Mouse (Mus musculus): ENCODE data around the gene Ehhadh. TPM values are rescaled to one million over a fixed set of nuclear protein-coding genes. Genes with fewer than 3 reads are reported as not detected.

Ehhadh gene
- total RNA-seq, 2 experiments from 2014 or later: 35.8 to 59.4 TPM

DNA sequence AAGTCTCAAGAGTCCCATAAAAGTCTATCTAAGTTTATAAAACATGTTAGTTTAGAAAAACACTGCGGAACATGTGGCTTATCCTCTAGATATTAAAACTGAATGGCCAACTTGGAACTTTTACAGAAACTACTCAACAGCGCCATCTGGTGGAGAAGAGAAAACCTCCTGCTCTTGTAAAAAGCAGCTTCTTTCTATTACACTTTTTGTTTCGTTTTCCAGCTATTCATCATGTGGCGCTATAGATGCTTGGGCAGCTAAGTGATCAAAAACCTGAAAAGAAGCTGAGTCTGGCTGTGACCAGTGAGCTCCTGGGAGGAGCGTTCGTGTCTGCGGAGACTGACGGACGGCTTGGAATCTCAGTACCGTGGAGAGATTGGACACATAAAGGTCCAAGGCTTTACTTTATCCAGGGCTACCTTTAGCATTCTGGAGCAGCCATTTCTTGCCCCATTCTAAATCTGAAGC lies 59.7 kb downstream of the Ehhadh start:
- peak; percentile 66 to 79 for DNase-seq

DNA sequence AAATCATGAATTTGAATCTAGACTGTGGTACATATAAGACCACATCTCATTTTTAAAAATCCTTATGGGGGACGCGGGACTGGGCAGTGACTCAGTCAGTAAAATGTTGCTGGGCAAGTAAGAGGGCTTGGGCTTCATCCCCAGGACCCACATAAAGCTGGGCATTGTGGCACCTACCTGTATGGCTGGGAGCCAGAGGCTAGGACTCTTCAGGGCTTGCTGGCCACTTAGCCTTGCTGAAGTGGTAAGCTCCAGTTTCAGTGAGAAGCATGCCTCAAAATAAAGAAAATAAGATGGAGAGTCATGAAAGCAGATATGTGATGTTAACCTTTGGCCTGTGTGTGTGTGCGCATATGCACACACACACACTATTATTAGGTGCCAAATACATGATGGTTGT lies 60.2 kb downstream of the Ehhadh start:
- no peak for DNase-seq

DNA sequence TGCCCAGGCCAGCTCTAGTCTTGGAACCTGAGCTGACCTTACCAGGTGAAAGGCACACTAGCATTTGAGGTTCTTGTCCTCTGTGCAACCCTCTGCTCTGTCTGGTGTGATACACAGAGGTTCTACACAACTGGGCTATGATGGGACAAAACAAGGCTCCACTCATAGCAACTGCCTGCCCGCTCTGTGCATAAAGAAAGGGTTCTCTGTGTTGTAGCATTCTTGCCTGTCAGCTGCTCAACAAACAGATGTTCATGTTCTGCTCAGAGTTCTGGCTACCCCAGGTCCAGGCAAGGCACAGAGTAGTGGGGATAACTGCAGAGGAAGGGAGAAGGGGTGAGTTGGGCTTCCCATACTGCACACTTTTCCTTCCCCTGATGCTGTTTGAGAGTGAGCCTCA lies 63.3 kb downstream of the Ehhadh start:
- no peak for DNase-seq

DNA sequence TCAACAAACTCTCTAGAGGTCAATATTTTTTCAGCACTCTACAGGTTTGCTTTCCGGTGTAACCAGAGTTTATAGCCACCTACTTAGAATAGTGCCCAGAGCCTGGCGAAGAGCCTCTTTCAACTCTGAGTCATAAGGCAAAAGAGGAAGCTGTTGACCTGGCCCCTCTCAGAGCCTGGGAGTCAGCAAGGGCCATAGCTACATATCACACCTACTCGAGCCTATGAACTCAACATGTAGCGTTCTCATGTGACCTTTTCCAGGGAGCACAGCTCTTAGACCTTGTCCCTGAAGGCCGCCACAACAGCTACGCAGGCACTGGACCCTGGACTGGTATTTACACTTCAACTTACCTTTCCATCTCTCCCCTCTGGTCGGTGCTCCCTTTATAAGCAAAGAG lies 67.8 kb downstream of the Ehhadh start:
- DNase-seq: no peak

- DNase-seq: no peak
These were observed 73.1 kb downstream of the Ehhadh start for GRCm38 (mm10) chr16:21714516-21714915.

Other genes starting within 250 kb of the Ehhadh start
- 10 to 100 TPM; 18.0 to 19.5 TPM for gene 2510009E07Rik, start 93.1 kb downstream of the Ehhadh start, total RNA-seq (2021)
- 1 to 10 TPM in 1 of 2 experiments, under 1 TPM in 1; 0.82 to 1.1 TPM for gene Map3k13, start 6.5 kb upstream of the Ehhadh start, total RNA-seq (2021)
- 10 to 100 TPM; 17.3 to 19.9 TPM for gene Tmem41a, start 159.7 kb upstream of the Ehhadh start, total RNA-seq (2021)
- under 1 TPM in 1 of 2 experiments, not detected in 1; 0.23 TPM for gene Liph, start 207.9 kb upstream of the Ehhadh start, total RNA-seq (2021)
- 10 to 100 TPM; 43.1 to 53.5 TPM for gene Senp2, start 221.7 kb upstream of the Ehhadh start, total RNA-seq (2021)

Measured in adrenal gland, postnatal 36 days (tissue).